Mouse (Mus musculus): ENCODE measurements around the gene Tmem120a.
A peak's percentile ranks its signal among the peaks of the same experiment; 100 is the strongest.

Gene Tmem120a

DNA sequence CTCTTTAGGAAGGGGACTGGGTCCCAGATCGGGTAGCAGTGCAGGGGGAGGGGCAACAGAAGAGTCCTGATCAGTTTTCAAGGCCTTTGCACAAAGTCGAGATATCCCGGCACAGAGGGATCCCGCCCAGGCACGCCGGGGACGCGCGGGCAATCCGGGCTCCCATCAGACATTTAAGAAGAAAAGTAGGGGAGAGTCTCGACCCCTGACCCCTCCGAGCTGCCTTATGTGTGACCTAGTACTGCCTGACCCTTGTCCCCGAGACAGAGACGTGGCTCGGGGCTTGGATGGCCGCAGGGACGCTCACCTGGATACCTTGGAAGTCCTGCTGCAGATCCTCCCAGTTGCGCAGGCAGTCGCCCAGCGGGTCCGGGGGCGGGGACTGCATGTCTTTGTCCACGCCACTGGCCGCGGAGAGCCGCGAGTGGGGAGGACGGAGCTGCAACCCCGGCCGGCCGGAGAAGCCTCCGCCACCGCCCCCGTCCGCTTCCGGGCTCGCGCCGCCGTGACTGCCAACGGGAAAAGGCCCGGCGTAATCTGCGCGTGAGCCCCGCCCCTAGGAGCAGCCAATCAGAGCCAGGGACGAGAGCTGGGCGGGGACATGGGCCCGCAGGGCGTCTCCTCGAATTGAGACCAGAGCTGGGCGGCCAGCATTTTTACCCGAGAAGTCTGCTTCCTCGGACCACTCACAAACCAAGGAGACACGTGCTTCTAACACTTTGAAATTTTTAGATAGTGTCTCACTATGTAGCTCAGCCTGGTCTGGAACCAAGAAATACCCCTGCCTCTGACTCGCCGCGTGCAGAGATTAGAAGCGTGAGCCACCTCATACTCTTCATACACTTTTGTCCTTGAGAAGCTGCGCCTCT is at the start of gene Tmem120a:
Gene Tmem120a, minus strand, starts transcription at position 708 of the 869 bp plus-strand sequence.
- peak; percentile 89 for DNase-seq

DNA sequence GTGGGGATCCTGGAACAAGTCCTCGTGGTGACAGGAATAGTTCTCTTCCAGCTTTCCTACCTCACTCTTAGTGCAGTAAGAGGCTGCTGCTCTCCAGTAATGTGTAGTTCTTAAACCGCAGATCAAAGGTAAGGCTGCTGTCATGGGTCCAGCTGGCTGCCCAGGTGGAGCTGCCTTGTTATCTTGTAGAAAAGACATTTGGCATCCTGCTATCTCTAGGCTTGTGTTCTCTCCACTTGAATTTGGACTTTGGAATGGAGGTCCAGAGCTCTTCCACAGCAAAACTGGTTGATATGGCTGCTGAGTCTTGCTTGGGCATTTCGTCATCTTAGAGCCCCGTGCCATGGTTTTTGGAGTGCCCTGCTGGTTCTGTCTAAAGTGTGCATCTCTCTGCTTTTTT is 38.7 kb upstream of the Tmem120a start:
- DNase-seq, result no peak

DNA sequence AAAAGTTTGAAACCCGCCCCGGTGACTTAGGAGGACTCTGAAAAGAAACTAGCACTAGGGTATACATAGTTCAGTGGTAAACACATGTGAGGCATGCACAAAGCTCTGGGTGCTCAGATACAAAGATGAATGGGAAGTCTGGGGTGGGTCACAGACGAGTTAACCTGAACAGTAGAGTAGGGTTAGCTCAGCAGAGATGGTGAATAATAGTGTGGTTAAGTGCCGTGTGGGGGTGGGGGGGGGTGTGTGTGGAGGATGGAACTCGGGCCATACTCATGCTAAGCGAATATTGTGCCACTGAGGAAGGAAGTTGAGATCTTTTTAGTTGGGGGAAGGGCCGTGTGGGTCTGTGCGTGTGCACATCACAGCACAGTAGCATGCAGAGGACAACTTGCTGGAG is 36.1 kb upstream of the Tmem120a start:
- DNase-seq, result no peak

DNA sequence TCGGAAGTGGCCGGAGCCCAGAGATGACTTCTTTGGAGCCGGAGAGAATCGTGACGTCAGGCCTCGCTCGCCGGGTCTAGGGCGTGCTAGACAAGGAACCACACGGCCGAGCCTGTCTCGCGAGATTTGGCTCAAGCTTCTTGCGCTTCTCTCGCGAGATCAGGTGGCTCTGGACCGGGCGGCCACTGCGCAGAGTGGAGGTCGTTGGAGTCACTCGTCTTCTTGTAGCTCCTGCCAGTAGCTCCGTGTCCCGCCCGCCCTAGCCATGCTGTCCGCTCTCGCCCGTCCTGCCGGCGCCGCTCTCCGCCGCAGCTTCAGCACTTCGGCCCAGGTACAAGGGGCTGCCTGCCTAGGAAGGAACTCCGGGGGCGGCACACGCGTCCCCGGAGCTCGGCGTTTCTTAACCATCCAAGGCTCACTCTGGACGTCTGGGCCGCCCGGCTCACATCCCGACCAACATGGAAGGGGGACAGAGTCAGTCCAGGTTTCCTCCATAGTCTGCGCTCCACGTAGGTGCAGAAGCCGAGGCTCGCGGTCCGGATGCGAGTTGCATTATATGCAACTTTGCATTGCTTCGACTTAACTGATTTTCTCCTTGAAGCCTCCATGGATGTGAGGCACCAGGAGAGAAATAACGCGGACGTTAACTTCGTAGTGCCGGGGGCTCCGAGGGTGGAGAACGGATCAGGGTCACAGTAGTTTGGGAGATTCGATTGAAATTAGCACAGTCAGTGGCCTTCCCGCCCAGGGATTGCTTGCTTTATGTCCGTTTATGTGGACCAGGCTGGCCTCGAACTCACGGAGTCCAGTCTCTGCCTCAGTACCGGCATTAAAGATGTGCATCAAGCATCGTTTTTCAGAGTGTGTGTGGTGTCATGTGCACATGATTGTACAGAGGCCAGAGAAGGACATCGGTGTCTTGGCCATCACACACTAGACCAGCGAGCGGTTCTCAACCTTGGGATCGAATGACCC is 34.5 kb upstream of the Tmem120a start, which contains the start of gene Mdh2:
Gene Mdh2, plus strand, starts transcription at position 10 of the 975 bp plus-strand sequence.
- DNase-seq, result peak; percentile 98

DNA sequence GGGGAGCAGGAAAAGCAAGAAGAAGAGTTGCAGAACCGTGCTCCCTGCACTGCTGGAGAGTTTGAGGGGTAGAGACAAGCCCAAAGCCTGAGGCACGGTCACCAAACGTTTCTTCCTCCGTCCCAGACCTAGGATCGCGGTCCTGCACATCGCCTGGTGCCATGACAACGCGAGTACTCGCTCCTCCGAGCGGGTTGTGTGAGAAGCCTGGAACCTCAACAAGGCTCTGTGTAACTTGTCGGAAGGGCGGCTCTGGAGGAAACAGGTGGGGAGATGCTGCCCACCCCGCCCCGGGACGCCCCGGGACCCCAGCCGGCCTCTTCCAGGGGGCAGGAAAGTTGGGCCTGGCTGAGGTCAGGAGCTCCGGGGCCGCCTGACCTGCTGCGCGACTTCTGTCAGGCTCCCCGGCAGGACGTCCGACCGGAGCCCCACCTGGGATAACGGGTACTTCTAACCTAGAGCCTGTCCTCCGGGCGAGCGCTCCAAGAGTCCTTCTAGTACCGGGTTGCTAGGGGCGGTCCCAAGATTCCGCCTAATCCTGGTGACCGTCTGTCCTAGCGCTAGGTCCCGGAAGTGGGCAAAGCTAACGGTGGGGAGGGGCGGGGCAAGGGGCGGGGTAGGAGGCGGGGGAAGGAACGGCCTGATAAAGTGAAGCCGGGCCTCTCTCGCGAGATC is 33.7 kb upstream of the Tmem120a start, which contains the start of gene Styxl1:
Gene Styxl1, minus strand, starts transcription at position 590 of the 675 bp plus-strand sequence.
- no peak for DNase-seq

GRCm38 (mm10) chr5:135776546-135776945 is 32.3 kb upstream of the Tmem120a start:
- no peak for DNase-seq

DNA sequence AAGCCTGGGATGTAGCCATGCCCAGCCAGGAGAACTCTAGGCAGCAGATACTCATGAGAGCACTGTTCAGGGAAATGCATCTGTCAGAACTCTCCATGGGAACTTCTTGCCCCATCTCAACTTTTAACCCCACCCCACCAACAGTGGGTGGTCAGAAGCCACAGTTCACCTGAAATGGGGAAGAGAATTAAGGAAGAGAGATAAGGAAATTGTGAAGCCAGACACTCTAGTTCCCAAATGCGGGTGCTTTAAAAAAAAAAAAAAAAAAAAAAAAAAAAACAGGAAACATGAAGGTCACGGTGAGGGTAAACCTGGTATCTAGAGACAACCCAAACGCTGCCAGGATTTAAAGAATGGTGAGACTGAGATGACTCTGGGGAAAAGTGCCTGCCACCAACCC is 28.3 kb upstream of the Tmem120a start:
- no peak for DNase-seq

- no peak for DNase-seq
Observed at GRCm38 (mm10) chr5:135764971-135765370, 20.7 kb upstream of the Tmem120a start.

DNA sequence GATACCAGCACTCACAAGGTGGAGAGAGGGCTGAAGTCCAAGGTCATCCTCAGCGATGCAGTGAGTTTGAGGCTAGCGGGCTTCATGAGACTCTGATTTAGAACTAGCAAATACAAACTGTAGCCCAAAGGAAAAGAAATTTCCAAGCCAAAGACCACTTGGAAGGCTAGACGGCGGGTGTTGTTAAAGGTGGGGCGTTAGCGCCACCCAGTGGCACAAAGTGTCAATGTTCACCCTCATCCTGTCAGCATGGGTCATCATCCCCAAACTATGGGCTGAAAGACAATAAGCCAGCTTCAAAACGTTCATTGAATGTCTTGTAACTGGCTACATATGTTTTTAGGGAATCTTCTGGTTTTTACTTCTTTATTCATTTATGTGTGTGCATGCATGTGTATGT is 19.3 kb upstream of the Tmem120a start:
- peak; percentile 85 for DNase-seq

DNA sequence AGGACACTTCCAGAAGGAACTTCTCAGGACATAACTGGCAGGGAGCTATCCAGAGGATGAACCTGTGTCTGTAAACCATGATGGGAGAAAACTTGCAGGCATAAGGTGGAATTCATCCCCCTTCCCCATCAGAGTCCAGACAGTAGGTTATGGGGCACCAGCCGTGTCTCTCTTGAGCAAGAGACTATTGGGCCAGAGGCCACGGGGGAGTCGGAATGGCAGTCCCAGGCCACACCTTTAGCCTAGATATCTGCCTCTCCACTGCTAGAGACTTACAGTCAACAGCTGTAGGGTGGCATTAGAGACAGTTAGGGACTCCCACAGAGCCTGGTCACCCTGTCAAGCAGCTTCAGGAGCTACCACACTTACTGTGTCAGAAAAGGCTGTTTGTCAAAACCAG is 17.6 kb upstream of the Tmem120a start:
- DNase-seq, result no peak

DNA sequence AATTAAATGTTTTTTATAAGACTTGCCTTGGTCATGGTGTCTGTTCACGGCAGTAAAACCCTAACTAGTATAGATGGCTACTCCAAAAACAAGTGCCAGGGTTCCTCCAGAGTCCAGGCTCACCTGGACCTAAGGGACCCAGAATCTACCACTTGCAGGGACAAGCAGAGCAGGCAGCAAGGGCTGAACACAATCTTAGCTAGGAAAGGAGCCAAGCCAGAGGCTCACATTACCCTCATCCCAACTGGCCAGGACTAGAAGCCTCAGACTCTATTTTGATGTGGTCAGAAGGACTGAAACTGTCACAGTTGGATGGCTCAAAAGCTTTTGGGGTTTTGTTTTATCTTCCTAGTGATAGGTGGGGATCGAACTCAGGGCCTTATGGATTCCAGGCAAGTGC is 7.3 kb upstream of the Tmem120a start:
- DNase-seq, result no peak

- no peak for DNase-seq
Observed at GRCm38 (mm10) chr5:135751041-135751440, 6.8 kb upstream of the Tmem120a start.

DNA sequence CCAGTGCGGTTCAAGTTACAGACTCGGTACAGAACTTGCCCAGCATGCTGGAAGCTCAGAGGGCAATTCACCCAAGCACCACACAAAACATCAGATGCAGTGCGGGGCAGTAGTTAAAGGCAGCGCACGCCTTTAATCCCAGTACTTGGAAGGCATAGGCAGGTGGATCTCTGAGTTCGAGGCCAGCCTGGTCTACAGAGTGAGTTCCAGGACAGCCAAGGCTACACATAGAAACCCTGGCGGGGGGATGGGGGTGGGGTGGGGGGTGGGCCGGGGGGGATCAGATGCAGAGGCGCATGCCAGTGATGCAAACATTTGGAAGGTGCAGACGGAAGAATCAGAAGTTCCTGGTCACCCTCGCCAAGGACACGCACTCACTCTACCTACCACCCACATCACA is 494 bp upstream of the Tmem120a start:
- DNase-seq, result no peak

- peak; percentile 49 for DNase-seq
Observed at GRCm38 (mm10) chr5:135742941-135743740, 1.1 kb downstream of the Tmem120a start.

GRCm38 (mm10) chr5:135742156-135742555 is 2.1 kb downstream of the Tmem120a start:
- DNase-seq, result no peak

- no peak for DNase-seq
Observed at GRCm38 (mm10) chr5:135738266-135738665, 6.0 kb downstream of the Tmem120a start.

GRCm38 (mm10) chr5:135737154-135737553 is 7.1 kb downstream of the Tmem120a start:
- no peak for DNase-seq

DNA sequence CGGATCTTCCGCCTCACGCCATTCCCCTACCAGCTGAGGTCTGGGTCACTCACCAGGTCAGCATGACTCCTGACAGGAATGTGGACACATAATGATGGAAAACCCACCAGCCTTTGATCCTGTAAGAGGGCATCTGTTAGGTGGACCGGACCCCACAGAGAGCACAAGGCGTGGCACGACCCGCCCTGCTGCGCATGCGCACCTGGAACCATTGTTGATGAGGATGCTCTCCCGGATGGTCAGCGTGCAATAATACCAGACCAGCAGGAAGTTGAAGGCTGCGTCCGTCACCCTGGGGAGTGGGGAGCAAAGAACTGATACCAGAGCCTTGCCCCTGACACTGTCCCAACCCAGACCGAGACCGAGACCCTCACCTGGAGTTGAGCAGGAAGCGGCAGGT is 7.7 kb downstream of the Tmem120a start:
- no peak for DNase-seq

GRCm38 (mm10) chr5:135735741-135736140 is 8.5 kb downstream of the Tmem120a start:
- no peak for DNase-seq

- DNase-seq, result no peak
Observed at GRCm38 (mm10) chr5:135734057-135734680, 10.1 kb downstream of the Tmem120a start.

- no peak for DNase-seq
Observed at GRCm38 (mm10) chr5:135733071-135733470, 11.2 kb downstream of the Tmem120a start.

All from right cerebral cortex, postnatal 4 days (tissue).